Mouse (Mus musculus): ENCODE measurements at regions not wholly inside any gene's neighbourhood (a gene's known extent, or its start where the extent isn't known, plus 50 kb on each side); places are given as distances from the start of the nearest gene placed in this dataset.

- no peak for TF ChIP-seq CTCF (IDR thresholded peaks at IDR 0.05; ENCODE audit: insufficient read depth, low read length)
- TF ChIP-seq POLR2A (IDR thresholded peaks at IDR 0.05; ENCODE audit: borderline replicate concordance, extremely low read depth, low read depth, low read length): no peak
These were observed 146.3 kb downstream of the Pten start for GRCm38 (mm10) chr19:32903454-32904108.
